Mouse (Mus musculus) embryonic facial prominence, embryonic 15.5 days (tissue): ENCODE data around the gene Lhx4. TPM values are rescaled to one million over a fixed set of nuclear protein-coding genes. Genes with fewer than 3 reads are reported as not detected.

ENCODE experiments used
- ATAC-seq: fragments of 200-750 bp; cut with Nextera tagmentation; 2 replicates; pipeline ENCODE4 v1.8.0; 2017; ENCODE audit warnings: low read depth, moderate TSS enrichment; ENCODE audit not compliant: insufficient number of reproducible peaks, low FRiP score, low TSS enrichment
- H3K27ac ChIP-seq: fragments of 300-500 bp; sonication (generic); replicated peaks from 2 replicates; pipeline ENCODE4 v1.5.1; 2015; ENCODE audit warnings: mild to moderate bottlenecking, inconsistent platforms
- H3K27me3 ChIP-seq: fragments of 300-500 bp; sonication (generic); 2 replicates; pipeline ENCODE4 v1.6.1; 2015; ENCODE audit warnings: inconsistent platforms
- H3K36me3 ChIP-seq: fragments of 300-500 bp; sonication (generic); 2 replicates; pipeline ENCODE4 v1.6.1; 2015; ENCODE audit warnings: mild to moderate bottlenecking, inconsistent platforms
- H3K4me1 ChIP-seq: fragments of 300-500 bp; sonication (generic); 2 replicates; pipeline ENCODE4 v1.6.1; 2015; ENCODE audit warnings: inconsistent platforms
- H3K4me2 ChIP-seq: fragments of 300-500 bp; sonication (generic); replicated peaks from 2 replicates; pipeline ENCODE4 v1.6.1; 2015; ENCODE audit warnings: mild to moderate bottlenecking, inconsistent platforms
- H3K4me3 ChIP-seq: fragments of 300-500 bp; sonication (generic); replicated peaks from 2 replicates; pipeline ENCODE4 v1.5.1; 2015; ENCODE audit warnings: mild to moderate bottlenecking, inconsistent platforms
- H3K9ac ChIP-seq: fragments of 300-500 bp; sonication (generic); 2 replicates; pipeline ENCODE4 v1.6.1; 2015; ENCODE audit warnings: inconsistent platforms
- H3K9me3 ChIP-seq: fragments of 300-500 bp; sonication (generic); replicated peaks from 2 replicates; pipeline ENCODE4 v1.6.1; 2016; ENCODE audit warnings: inconsistent platforms
- WGBS: fragments of 180-500 bp; shearing (Covaris S2); methylation state at CpG from one replicate; pipeline ENCODE4 v1.1.7; 2015; 5-methylcytosine and 5-hydroxymethylcytosine counted together
- polyA plus RNA-seq: library from polyadenylated mRNA; unstranded; fragments of >200 nt; fragmentation: Nextera tagmentation; extraction: Ambion mirVana; gene quantifications from 2 replicates; pipeline ENCODE4 v1.2.1, GENCODE M21; 2015

Gene Lhx4
- polyA plus RNA-seq, 1 experiment from 2014 or later: not detected

- Histone ChIP-seq H3K4me1 (no peaks in the 10 kb centered on the region), H3K36me3 (no peaks in the 10 kb centered on the region), H3K27ac (no peak overlapping the region), H3K27me3 (peaks cover 88% of the 10 kb centered on the region), H3K9me3 (no peaks in the 10 kb centered on the region), H3K4me2 (no peak overlapping the region), H3K9ac (no peak overlapping the region), H3K4me3 (no peak overlapping the region)
- no peak for ATAC-seq
- WGBS: 67% methylated on average over 3 of the region's 3 CpGs
Measured at GRCm38 (mm10) chr1:155724301-155724700, 27.2 kb downstream of the Lhx4 start.

- H3K27ac ChIP-seq: no peak overlapping the region
- no peaks in the 10 kb centered on the region for H3K9me3 ChIP-seq
- no peak for ATAC-seq
- H3K27me3 ChIP-seq: peaks cover 76% of the 10 kb centered on the region
- no peak overlapping the region for H3K9ac ChIP-seq
- peak overlapping the region; percentile 35; the same call in 1 of the 2 replicates for H3K4me2 ChIP-seq
- no peaks in the 10 kb centered on the region for H3K36me3 ChIP-seq
- WGBS: under 1% methylated on average over 13 of the region's 13 CpGs
- H3K4me3 ChIP-seq: no peak overlapping the region
- H3K4me1 ChIP-seq: no peaks in the 10 kb centered on the region
Measured at GRCm38 (mm10) chr1:155722185-155722584, 29.3 kb downstream of the Lhx4 start.

GRCm38 (mm10) chr1:155721443-155721842, 30.0 kb downstream of the Lhx4 start:
- Histone ChIP-seq H3K9ac (no peak overlapping the region), H3K9me3 (no peaks in the 10 kb centered on the region), H3K4me2 (no peak overlapping the region), H3K4me3 (no peak overlapping the region), H3K27ac (no peak overlapping the region), H3K27me3 (peaks cover 70% of the 10 kb centered on the region), H3K36me3 (no peaks in the 10 kb centered on the region), H3K4me1 (no peaks in the 10 kb centered on the region)
- ATAC-seq: no peak
- 34% methylated on average over 8 of the region's 8 CpGs for WGBS

- no peak overlapping the region for H3K4me3 ChIP-seq
- H3K9me3 ChIP-seq: no peaks in the 10 kb centered on the region
- no peak for ATAC-seq
- no peak overlapping the region for H3K27ac ChIP-seq
- no peak overlapping the region for H3K4me2 ChIP-seq
- H3K36me3 ChIP-seq: no peaks in the 10 kb centered on the region
- peaks cover 59% of the 10 kb centered on the region for H3K27me3 ChIP-seq
- 46% methylated on average over 5 of the region's 5 CpGs for WGBS
- H3K4me1 ChIP-seq: no peaks in the 10 kb centered on the region
- no peak overlapping the region for H3K9ac ChIP-seq
Measured at GRCm38 (mm10) chr1:155720006-155720405, 31.5 kb downstream of the Lhx4 start.

- no peaks in the 10 kb centered on the region for H3K4me1 ChIP-seq
- peaks cover 54% of the 10 kb centered on the region for H3K27me3 ChIP-seq
- ATAC-seq: no peak
- H3K4me3 ChIP-seq: no peak overlapping the region
- H3K9me3 ChIP-seq: no peaks in the 10 kb centered on the region
- no peaks in the 10 kb centered on the region for H3K36me3 ChIP-seq
- no peak overlapping the region for H3K27ac ChIP-seq
- WGBS: 81% methylated on average over 3 of the region's 3 CpGs
- no peak overlapping the region for H3K4me2 ChIP-seq
- no peak overlapping the region for H3K9ac ChIP-seq
Measured at GRCm38 (mm10) chr1:155718851-155719250, 32.6 kb downstream of the Lhx4 start.

- no peaks in the 10 kb centered on the region for H3K9me3 ChIP-seq
- no peaks in the 10 kb centered on the region for H3K4me1 ChIP-seq
- no peak overlapping the region for H3K9ac ChIP-seq
- peaks cover 40% of the 10 kb centered on the region for H3K27me3 ChIP-seq
- no peak overlapping the region for H3K27ac ChIP-seq
- WGBS: 86% methylated on average over 12 of the region's 12 CpGs
- no peak overlapping the region for H3K4me2 ChIP-seq
- no peaks in the 10 kb centered on the region for H3K36me3 ChIP-seq
- no peak for ATAC-seq
- H3K4me3 ChIP-seq: no peak overlapping the region
Measured at GRCm38 (mm10) chr1:155717301-155717700, 34.2 kb downstream of the Lhx4 start.

GRCm38 (mm10) chr1:155715366-155715765, 36.1 kb downstream of the Lhx4 start:
- no peaks in the 10 kb centered on the region for H3K36me3 ChIP-seq
- H3K27me3 ChIP-seq: peaks cover 23% of the 10 kb centered on the region
- no peak overlapping the region for H3K27ac ChIP-seq
- no peak overlapping the region for H3K9ac ChIP-seq
- no peaks in the 10 kb centered on the region for H3K4me1 ChIP-seq
- H3K4me3 ChIP-seq: no peak overlapping the region
- ATAC-seq: no peak
- H3K4me2 ChIP-seq: no peak overlapping the region
- H3K9me3 ChIP-seq: no peaks in the 10 kb centered on the region

- no peak for ATAC-seq
- H3K27ac ChIP-seq: no peak overlapping the region
- H3K9me3 ChIP-seq: no peaks in the 10 kb centered on the region
- peaks cover 6% of the 10 kb centered on the region; the same call in 1 of the 2 replicates for H3K27me3 ChIP-seq
- H3K4me1 ChIP-seq: no peaks in the 10 kb centered on the region
- 55% methylated on average over 2 of the region's 2 CpGs for WGBS
- H3K36me3 ChIP-seq: no peaks in the 10 kb centered on the region
- H3K4me2 ChIP-seq: no peak overlapping the region
- no peak overlapping the region for H3K9ac ChIP-seq
- no peak overlapping the region for H3K4me3 ChIP-seq
Measured at GRCm38 (mm10) chr1:155713306-155713705, 38.2 kb downstream of the Lhx4 start.

- Histone ChIP-seq H3K27me3 (no peaks in the 10 kb centered on the region), H3K4me1 (no peaks in the 10 kb centered on the region), H3K4me3 (no peak overlapping the region), H3K9ac (no peak overlapping the region), H3K36me3 (no peaks in the 10 kb centered on the region), H3K27ac (no peak overlapping the region), H3K4me2 (no peak overlapping the region), H3K9me3 (no peaks in the 10 kb centered on the region)
- ATAC-seq: peak; percentile 17; the same call in 1 of the 2 replicates
- 74% methylated on average over 5 of the region's 5 CpGs for WGBS
Measured at GRCm38 (mm10) chr1:155704182-155704581, 47.3 kb downstream of the Lhx4 start.

GRCm38 (mm10) chr1:155703191-155703680, 48.2 kb downstream of the Lhx4 start:
- WGBS: 80% methylated on average over 5 of the region's 5 CpGs

GRCm38 (mm10) chr1:155700886-155701285, 50.6 kb downstream of the Lhx4 start:
- Histone ChIP-seq H3K4me3 (no peak overlapping the region), H3K27ac (no peak overlapping the region), H3K27me3 (no peaks in the 10 kb centered on the region), H3K9ac (no peak overlapping the region), H3K4me2 (no peak overlapping the region), H3K4me1 (no peaks in the 10 kb centered on the region), H3K9me3 (no peaks in the 10 kb centered on the region), H3K36me3 (no peaks in the 10 kb centered on the region)
- no peak for ATAC-seq

More at GRCm38 (mm10) chr1:155703191-155703680, 48.2 kb downstream of the Lhx4 start:
- no peaks in the 10 kb centered on the region for H3K27me3 ChIP-seq
- H3K9me3 ChIP-seq: no peaks in the 10 kb centered on the region
- H3K9ac ChIP-seq: no peak overlapping the region
- ATAC-seq: no peak
- no peaks in the 10 kb centered on the region for H3K4me1 ChIP-seq
- no peak overlapping the region for H3K4me3 ChIP-seq
- H3K27ac ChIP-seq: no peak overlapping the region
- H3K4me2 ChIP-seq: no peak overlapping the region
- H3K36me3 ChIP-seq: no peaks in the 10 kb centered on the region

GRCm38 (mm10) chr1:155698373-155699159, 52.9 kb downstream of the Lhx4 start:
- WGBS: 58% methylated on average over 17 of the region's 17 CpGs
- no peak for ATAC-seq
- no peak overlapping the region for H3K27ac ChIP-seq

More at GRCm38 (mm10) chr1:155698373-155699159, 52.9 kb downstream of the Lhx4 start:
- H3K36me3 ChIP-seq: no peaks in the 10 kb centered on the region
- H3K4me3 ChIP-seq: no peak overlapping the region
- no peaks in the 10 kb centered on the region for H3K27me3 ChIP-seq
- H3K4me1 ChIP-seq: no peaks in the 10 kb centered on the region
- H3K9me3 ChIP-seq: no peaks in the 10 kb centered on the region
- no peak overlapping the region for H3K9ac ChIP-seq
- H3K4me2 ChIP-seq: no peak overlapping the region
